Mouse (Mus musculus): ENCODE results near the gene Taf6l. TPM values are rescaled to one million over a fixed set of nuclear protein-coding genes. Genes with fewer than 3 reads are reported as not detected.

The Taf6l gene
- polyA plus RNA-seq, 1 experiment from 2014 or later, result 17.4 TPM

DNA sequence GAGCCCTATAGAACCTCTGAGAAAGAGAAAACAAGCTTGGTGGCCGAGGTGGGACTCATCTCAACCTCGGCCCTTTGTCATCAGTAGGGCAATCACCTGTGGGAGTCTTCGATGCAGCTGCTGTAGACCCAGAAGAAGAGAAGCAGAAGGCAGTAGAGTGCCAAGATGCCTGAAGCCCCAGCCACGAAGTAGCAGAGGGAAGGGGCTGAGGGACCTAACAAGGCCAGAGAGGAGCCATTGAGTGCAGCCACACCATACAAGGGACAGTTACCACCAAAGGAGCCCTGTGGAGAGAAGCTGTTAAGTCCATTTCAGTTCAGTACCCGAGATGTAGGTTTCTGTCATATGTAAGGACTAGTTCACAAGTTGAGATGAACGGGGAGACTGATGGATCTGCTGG lies 12.8 kb downstream of the Taf6l start:
- 47% methylated on average over 6 of the region's 6 CpGs for WGBS
- Histone ChIP-seq H3K4me2 (ENCODE audit: low read depth, low read length) (peak overlapping the region; percentile 79), H3K27ac (ENCODE audit: low read length) (no peak overlapping the region; the same call in 1 of the 2 replicates), H3K36me3 (ENCODE audit: control insufficient read depth, insufficient read depth) (peaks cover 24% of the 10 kb centered on the region), H3K9me3 (replicated peaks; ENCODE audit: control insufficient read depth, low read length) (no peaks in the 10 kb centered on the region), H3K4me3 (ENCODE audit: low read length) (peak overlapping the region; percentile 92), H3K27me3 (ENCODE audit: control insufficient read depth, insufficient read depth, low read length) (no peaks in the 10 kb centered on the region), H3K9ac (ENCODE audit: low read length) (peak overlapping the region; percentile 98), H3K4me1 (ENCODE audit: control insufficient read depth, insufficient read depth, low read length) (peaks cover 26% of the 10 kb centered on the region)
- no peak for ATAC-seq (replicated peaks; ENCODE audit: extremely low read depth, insufficient read depth, low FRiP score)

DNA sequence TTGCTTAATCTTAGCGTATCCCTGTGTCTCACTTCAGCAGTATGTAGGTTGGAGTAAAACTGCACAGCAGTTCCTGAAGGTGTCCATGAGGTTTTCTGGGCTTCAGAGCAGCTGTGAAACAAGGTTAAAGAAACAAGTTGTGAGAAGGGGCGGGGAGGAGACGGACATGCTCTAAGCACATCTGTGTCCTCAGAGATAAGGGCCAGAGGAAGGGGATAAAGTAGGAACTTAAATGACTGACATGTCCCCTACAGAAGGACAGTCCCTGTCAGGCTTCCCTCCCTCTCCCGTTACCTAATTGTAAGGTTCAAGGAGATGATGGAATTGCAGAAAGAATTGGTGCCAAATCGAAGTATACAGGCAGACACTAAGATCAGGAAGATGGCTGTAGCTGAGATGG lies 13.2 kb downstream of the Taf6l start:
- Histone ChIP-seq H3K9ac (ENCODE audit: low read length) (no peak overlapping the region; the same call in 1 of the 2 replicates), H3K9me3 (replicated peaks; ENCODE audit: control insufficient read depth, low read length) (no peaks in the 10 kb centered on the region), H3K27ac (ENCODE audit: low read length) (no peak overlapping the region; the same call in 1 of the 2 replicates), H3K4me3 (ENCODE audit: low read length) (peak overlapping the region; percentile 92), H3K36me3 (ENCODE audit: control insufficient read depth, insufficient read depth) (peaks cover 28% of the 10 kb centered on the region), H3K27me3 (ENCODE audit: control insufficient read depth, insufficient read depth, low read length) (no peaks in the 10 kb centered on the region), H3K4me1 (ENCODE audit: control insufficient read depth, insufficient read depth, low read length) (peaks cover 26% of the 10 kb centered on the region), H3K4me2 (ENCODE audit: low read depth, low read length) (peak overlapping the region; percentile 79)
- no peak for ATAC-seq (replicated peaks; ENCODE audit: extremely low read depth, insufficient read depth, low FRiP score)
- WGBS, result 50% methylated on average over 5 of the region's 5 CpGs

DNA sequence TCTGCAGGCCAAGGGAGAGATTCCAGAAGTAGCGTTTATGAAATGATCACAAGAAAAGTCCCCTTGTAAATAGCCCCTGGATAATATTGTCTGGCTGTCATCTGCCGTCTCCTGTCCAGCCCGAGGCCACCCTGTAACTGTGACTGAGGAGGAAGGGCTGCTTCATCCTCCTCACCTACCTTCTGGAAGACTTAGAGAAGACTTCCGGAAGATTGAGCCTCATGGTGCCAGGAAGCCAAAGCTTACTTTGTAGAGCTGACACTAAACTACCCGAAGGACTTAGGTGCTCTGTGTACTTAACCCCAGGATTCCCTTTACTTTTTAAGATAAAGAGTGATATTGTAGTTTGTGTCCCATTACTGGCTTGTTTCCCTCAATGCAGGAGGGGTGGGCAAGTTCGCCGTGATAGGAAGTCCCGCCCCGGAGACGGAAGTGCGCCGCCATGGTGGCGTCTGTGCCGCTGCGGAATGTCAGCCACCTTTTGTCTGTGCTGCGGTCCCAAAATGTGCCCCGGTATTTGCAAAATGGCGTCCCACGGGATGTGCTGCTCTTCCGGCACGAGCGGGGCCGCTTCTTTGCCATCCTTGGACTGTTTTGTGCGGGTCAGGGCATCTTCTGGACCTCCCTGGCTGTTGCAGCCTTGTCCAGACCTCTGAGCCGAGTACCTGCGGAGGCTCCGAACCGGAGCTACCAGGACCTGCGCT lies 15.5 kb downstream of the Taf6l start, which contains the start of gene Tmem223:
TSS of gene Tmem223 (plus strand) at position 430 of the 704 bp plus-strand sequence.
- Histone ChIP-seq H3K9ac (ENCODE audit: low read length) (peak within 1 kb of the TSS; percentile 98), H3K27ac (ENCODE audit: low read length) (peak within 1 kb of the TSS; percentile 90), H3K4me1 (ENCODE audit: control insufficient read depth, insufficient read depth, low read length) (peaks cover 24% of the 10 kb centered on the region), H3K9me3 (replicated peaks; ENCODE audit: control insufficient read depth, low read length) (no peaks in the 10 kb centered on the region), H3K27me3 (ENCODE audit: control insufficient read depth, insufficient read depth, low read length) (no peaks in the 10 kb centered on the region), H3K4me3 (ENCODE audit: low read length) (peak within 1 kb of the TSS; percentile 90), H3K4me2 (ENCODE audit: low read depth, low read length) (peak within 1 kb of the TSS; percentile 86), H3K36me3 (ENCODE audit: control insufficient read depth, insufficient read depth) (peaks cover 49% of the 10 kb centered on the region)
- ATAC-seq (replicated peaks; ENCODE audit: extremely low read depth, insufficient read depth, low FRiP score), result no peak
- whole genome bisulfite sequencing, result 17% methylated on average over 29 of the region's 29 CpGs

DNA sequence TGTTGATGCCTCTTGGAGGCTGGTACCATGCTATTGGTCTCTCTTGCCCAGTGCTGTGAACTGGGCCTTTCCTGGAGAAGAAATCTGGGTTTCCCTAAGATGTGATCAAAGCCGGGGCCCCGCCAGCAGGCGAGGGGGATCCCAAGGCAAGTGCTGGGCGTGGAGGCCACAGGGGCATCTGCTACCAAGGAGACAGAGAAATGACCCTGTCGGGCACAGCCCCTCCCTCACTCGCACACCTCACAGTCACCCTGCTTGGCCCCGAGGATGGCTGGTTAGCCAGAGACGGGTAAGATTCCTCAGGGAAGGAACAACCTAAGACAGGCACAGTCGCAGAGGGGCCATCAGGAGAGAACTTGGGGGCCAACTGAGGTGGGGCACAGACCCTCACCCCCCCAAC lies 20.7 kb downstream of the Taf6l start:
- peaks cover 74% of the 10 kb centered on the region for H3K36me3 ChIP-seq (ENCODE audit: control insufficient read depth, insufficient read depth)
- no peak overlapping the region for H3K4me2 ChIP-seq (ENCODE audit: low read depth, low read length)
- no peaks in the 10 kb centered on the region for H3K4me1 ChIP-seq (ENCODE audit: control insufficient read depth, insufficient read depth, low read length)
- ATAC-seq (replicated peaks; ENCODE audit: extremely low read depth, insufficient read depth, low FRiP score), result no peak
- H3K9ac ChIP-seq (ENCODE audit: low read length), result no peak overlapping the region
- no peak overlapping the region for H3K4me3 ChIP-seq (ENCODE audit: low read length)
- no peaks in the 10 kb centered on the region for H3K27me3 ChIP-seq (ENCODE audit: control insufficient read depth, insufficient read depth, low read length)
- no peaks in the 10 kb centered on the region for H3K9me3 ChIP-seq (replicated peaks; ENCODE audit: control insufficient read depth, low read length)
- H3K27ac ChIP-seq (ENCODE audit: low read length), result no peak overlapping the region
- 96% methylated on average over 9 of the region's 9 CpGs for WGBS

DNA sequence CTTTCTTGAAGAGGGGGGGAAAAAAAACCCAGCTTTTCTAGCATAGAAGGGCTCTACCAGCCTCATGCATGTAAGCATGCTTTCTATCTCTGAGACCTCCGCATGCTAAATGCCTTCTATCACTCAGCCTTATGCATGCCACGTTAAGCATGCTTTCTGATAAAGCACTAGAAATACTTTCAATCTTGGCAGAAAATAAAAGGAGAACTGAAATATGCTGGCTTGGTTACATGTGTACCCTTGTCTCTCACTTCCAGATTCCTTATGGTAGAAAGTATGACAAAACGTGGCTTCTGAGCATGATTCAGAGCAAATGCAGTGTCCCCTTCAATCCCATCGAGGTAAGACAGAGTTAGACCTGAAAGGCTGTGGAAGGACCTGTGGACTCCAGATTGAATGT lies 22.9 kb downstream of the Taf6l start:
- peaks cover 57% of the 10 kb centered on the region for H3K36me3 ChIP-seq (ENCODE audit: control insufficient read depth, insufficient read depth)
- no peak overlapping the region for H3K27ac ChIP-seq (ENCODE audit: low read length)
- no peak overlapping the region for H3K9ac ChIP-seq (ENCODE audit: low read length)
- H3K4me1 ChIP-seq (ENCODE audit: control insufficient read depth, insufficient read depth, low read length), result peaks cover 7% of the 10 kb centered on the region
- no peaks in the 10 kb centered on the region for H3K27me3 ChIP-seq (ENCODE audit: control insufficient read depth, insufficient read depth, low read length)
- no peak for ATAC-seq (replicated peaks; ENCODE audit: extremely low read depth, insufficient read depth, low FRiP score)
- no peaks in the 10 kb centered on the region for H3K9me3 ChIP-seq (replicated peaks; ENCODE audit: control insufficient read depth, low read length)
- H3K4me3 ChIP-seq (ENCODE audit: low read length), result no peak overlapping the region
- H3K4me2 ChIP-seq (ENCODE audit: low read depth, low read length), result no peak overlapping the region
- WGBS, result 68% methylated on average over 4 of the region's 4 CpGs

DNA sequence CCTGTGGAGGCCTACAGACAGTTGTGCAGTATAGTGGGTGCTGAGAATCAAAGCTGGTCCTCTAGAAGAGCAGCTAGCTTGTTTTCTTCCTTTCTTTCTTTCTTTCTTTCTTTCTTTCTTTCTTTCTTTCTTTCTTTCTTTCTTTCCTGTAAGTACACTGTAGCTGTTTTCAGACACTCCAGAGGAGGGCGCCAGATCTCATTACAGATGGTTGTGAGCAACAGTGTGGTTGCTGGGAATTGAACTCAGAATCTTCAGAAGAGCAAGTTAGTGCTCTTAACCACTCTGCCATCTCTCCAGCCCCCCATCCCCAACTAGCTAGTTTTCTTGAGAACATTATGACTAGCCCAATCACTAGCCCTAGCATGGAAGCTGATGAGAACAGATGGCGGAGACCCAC lies 25.5 kb downstream of the Taf6l start:
- no peak for ATAC-seq (replicated peaks; ENCODE audit: extremely low read depth, insufficient read depth, low FRiP score)
- H3K36me3 ChIP-seq (ENCODE audit: control insufficient read depth, insufficient read depth), result peaks cover 32% of the 10 kb centered on the region
- no peak overlapping the region for H3K4me3 ChIP-seq (ENCODE audit: low read length)
- H3K9me3 ChIP-seq (replicated peaks; ENCODE audit: control insufficient read depth, low read length), result no peaks in the 10 kb centered on the region
- H3K4me1 ChIP-seq (ENCODE audit: control insufficient read depth, insufficient read depth, low read length), result peaks cover 18% of the 10 kb centered on the region
- H3K27ac ChIP-seq (ENCODE audit: low read length), result no peak overlapping the region
- H3K9ac ChIP-seq (ENCODE audit: low read length), result no peak overlapping the region
- H3K4me2 ChIP-seq (ENCODE audit: low read depth, low read length), result no peak overlapping the region
- WGBS, result 96% methylated on average over 2 of the region's 2 CpGs
- H3K27me3 ChIP-seq (ENCODE audit: control insufficient read depth, insufficient read depth, low read length), result no peaks in the 10 kb centered on the region

DNA sequence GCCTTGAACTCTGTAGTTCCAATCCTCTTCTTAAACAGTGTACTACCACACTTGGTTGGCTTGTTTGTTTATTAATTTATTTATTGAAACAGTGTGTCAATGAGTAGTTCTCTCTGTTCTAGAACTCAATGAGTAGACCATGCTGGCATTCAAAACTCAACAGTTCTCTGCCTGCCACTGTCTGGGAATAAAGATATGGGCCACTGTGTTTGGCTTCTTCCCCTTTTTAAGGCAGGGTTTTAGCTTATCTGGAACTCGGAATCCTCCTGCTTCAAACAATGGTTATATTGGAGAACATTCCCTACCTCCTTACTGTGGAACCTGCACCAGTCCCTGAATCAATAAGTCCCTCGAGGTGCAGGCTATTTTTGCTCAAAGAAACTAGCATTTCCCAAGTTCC lies 27.3 kb downstream of the Taf6l start:
- Histone ChIP-seq H3K36me3 (ENCODE audit: control insufficient read depth, insufficient read depth) (peaks cover 22% of the 10 kb centered on the region), H3K4me3 (ENCODE audit: low read length) (no peak overlapping the region), H3K9me3 (replicated peaks; ENCODE audit: control insufficient read depth, low read length) (no peaks in the 10 kb centered on the region), H3K27ac (ENCODE audit: low read length) (no peak overlapping the region), H3K4me2 (ENCODE audit: low read depth, low read length) (no peak overlapping the region), H3K9ac (ENCODE audit: low read length) (no peak overlapping the region), H3K27me3 (ENCODE audit: control insufficient read depth, insufficient read depth, low read length) (no peaks in the 10 kb centered on the region), H3K4me1 (ENCODE audit: control insufficient read depth, insufficient read depth, low read length) (peaks cover 22% of the 10 kb centered on the region)
- 78% methylated on average over 2 of the region's 2 CpGs for WGBS
- no peak for ATAC-seq (replicated peaks; ENCODE audit: extremely low read depth, insufficient read depth, low FRiP score)

DNA sequence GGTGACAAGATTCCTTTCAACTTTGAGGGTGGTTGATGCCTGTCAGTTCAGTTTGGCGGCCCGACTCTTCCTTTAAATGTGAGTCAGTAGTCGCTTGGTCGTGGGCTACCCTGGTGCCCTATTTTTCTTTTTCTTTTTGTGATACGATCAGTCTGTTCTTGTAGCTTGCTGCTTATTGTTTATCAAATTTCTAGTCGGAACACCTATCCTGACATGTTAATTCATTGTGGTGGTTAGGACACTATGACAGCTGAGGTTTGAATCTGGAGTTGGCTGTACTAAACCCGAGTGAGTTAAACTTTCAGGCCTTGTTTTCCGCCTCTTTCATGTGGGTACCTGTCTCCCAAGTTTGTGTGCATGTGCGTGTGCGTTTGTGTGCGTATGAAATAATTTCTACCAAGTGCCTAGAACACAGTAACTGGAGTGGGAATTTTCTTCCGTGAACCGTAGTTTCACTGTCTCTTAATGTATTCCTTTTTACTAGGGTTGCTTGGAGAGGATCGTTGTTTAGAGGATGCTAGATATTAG lies 28.7 kb downstream of the Taf6l start:
- Histone ChIP-seq H3K9ac (ENCODE audit: low read length) (peak overlapping the region; percentile 95), H3K27ac (ENCODE audit: low read length) (peak overlapping the region; percentile 83), H3K4me2 (ENCODE audit: low read depth, low read length) (peak overlapping the region; percentile 88), H3K27me3 (ENCODE audit: control insufficient read depth, insufficient read depth, low read length) (no peaks in the 10 kb centered on the region), H3K9me3 (replicated peaks; ENCODE audit: control insufficient read depth, low read length) (no peaks in the 10 kb centered on the region), H3K4me3 (ENCODE audit: low read length) (peak overlapping the region; percentile 77), H3K36me3 (ENCODE audit: control insufficient read depth, insufficient read depth) (peaks cover 18% of the 10 kb centered on the region), H3K4me1 (ENCODE audit: control insufficient read depth, insufficient read depth, low read length) (peaks cover 22% of the 10 kb centered on the region)
- WGBS, result 3% methylated on average over 14 of the region's 14 CpGs
- no peak for ATAC-seq (replicated peaks; ENCODE audit: extremely low read depth, insufficient read depth, low FRiP score)

DNA sequence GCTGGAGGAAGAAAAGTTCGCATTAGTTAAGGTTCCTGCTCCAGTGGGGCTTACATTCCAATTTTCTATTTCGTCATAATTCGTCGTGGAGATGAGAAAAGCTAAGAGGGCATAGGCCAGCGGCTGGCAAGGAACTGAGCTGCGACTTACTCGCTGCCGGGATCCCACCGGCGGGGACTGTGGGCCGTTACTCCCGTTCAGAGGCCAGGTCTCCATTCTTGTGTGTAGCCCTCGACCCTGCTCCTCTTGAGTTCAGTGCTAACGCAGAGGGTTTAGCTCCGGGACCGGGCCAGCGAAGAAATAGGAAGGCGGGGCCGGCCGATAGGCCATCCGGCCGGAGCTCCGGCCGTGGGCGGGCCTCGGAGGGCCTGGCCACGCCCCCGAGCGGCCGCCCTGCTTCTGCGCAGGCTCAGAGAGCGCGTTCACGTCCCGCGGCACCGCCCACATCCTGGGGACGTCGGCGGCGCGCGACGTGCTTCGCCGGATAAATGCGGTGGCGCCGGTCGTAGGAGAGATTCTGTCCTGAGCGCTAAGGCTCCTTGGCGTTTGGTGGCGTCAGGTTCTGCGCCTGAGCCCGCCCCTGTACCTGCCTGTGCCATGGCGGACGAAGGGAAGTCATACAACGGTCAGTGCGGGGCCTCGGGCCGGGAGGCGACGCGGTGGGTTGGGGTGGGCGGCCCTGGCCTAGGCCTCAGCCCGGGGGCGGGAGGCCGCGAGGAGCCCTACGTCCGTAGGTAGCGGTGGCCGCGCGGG lies 29.4 kb downstream of the Taf6l start, which contains the start of gene Nxf1:
TSS of gene Nxf1 (plus strand) at position 439 of the 753 bp plus-strand sequence.
- peak within 1 kb of the TSS; percentile 83 for H3K27ac ChIP-seq (ENCODE audit: low read length)
- H3K9ac ChIP-seq (ENCODE audit: low read length), result peak within 1 kb of the TSS; percentile 95
- peaks cover 22% of the 10 kb centered on the region for H3K4me1 ChIP-seq (ENCODE audit: control insufficient read depth, insufficient read depth, low read length)
- H3K36me3 ChIP-seq (ENCODE audit: control insufficient read depth, insufficient read depth), result peaks cover 21% of the 10 kb centered on the region
- under 1% methylated on average over 75 of the region's 75 CpGs for WGBS
- H3K4me3 ChIP-seq (ENCODE audit: low read length), result peak within 1 kb of the TSS; percentile 77
- H3K4me2 ChIP-seq (ENCODE audit: low read depth, low read length), result peak within 1 kb of the TSS; percentile 88
- H3K9me3 ChIP-seq (replicated peaks; ENCODE audit: control insufficient read depth, low read length), result no peaks in the 10 kb centered on the region
- H3K27me3 ChIP-seq (ENCODE audit: control insufficient read depth, insufficient read depth, low read length), result no peaks in the 10 kb centered on the region
- ATAC-seq (replicated peaks; ENCODE audit: extremely low read depth, insufficient read depth, low FRiP score), result peak; percentile 95

Data from heart, embryonic 16.5 days (tissue).